Mouse (Mus musculus) B cell, adult 2 months (primary cell): ENCODE measurements around the gene Trim66.

Experiments used
- DNase-seq, 2 experiments: peaks; one replicate each; pipeline ENCODE4 v3.0.0; 2022

Trim66 gene

GRCm38 (mm10) chr7:109519936-109520335, 12.0 kb upstream of the Trim66 start:
- DNase-seq = peak in 1 of 2 experiments; percentile 15

- peak; percentile 99 for DNase-seq
These were observed 11.1 kb upstream of the Trim66 start, which contains the start of gene Rpl27a for GRCm38 (mm10) chr7:109518838-109519696. Gene Rpl27a (plus strand): TSS chr7:109519147.

- DNase-seq = peak in 1 of 2 experiments; percentile 14
These were observed 10.2 kb upstream of the Trim66 start for GRCm38 (mm10) chr7:109518036-109518681.

GRCm38 (mm10) chr7:109516500-109516899, 8.6 kb upstream of the Trim66 start:
- no peak for DNase-seq

GRCm38 (mm10) chr7:109511838-109512237, 3.9 kb upstream of the Trim66 start:
- DNase-seq = no peak

- no peak for DNase-seq
These were observed 2.9 kb upstream of the Trim66 start for GRCm38 (mm10) chr7:109510799-109511198.

- no peak for DNase-seq
These were observed 362 bp downstream of the Trim66 start for GRCm38 (mm10) chr7:109507572-109507971.

- DNase-seq = no peak
These were observed 815 bp downstream of the Trim66 start for GRCm38 (mm10) chr7:109507119-109507518.

- DNase-seq = no peak
These were observed 10.4 kb downstream of the Trim66 start for GRCm38 (mm10) chr7:109497507-109497906.

GRCm38 (mm10) chr7:109493319-109494316, 14.3 kb downstream of the Trim66 start:
- no peak for DNase-seq

- DNase-seq = no peak
These were observed 15.2 kb downstream of the Trim66 start for GRCm38 (mm10) chr7:109492616-109493318.

- no peak for DNase-seq
These were observed 23.7 kb downstream of the Trim66 start for GRCm38 (mm10) chr7:109484221-109484620.

GRCm38 (mm10) chr7:109480765-109481197, 27.2 kb downstream of the Trim66 start:
- DNase-seq = peak; percentile 5 to 7

- no peak for DNase-seq
These were observed 30.0 kb downstream of the Trim66 start for GRCm38 (mm10) chr7:109477926-109478325.

- DNase-seq = no peak
These were observed 37.2 kb downstream of the Trim66 start for GRCm38 (mm10) chr7:109470700-109471099.

- DNase-seq = no peak
These were observed 39.7 kb downstream of the Trim66 start for GRCm38 (mm10) chr7:109468262-109468701.

- no peak for DNase-seq
These were observed 40.3 kb downstream of the Trim66 start for GRCm38 (mm10) chr7:109467591-109467990.

- DNase-seq = no peak
These were observed 47.2 kb downstream of the Trim66 start for GRCm38 (mm10) chr7:109460698-109461097.

GRCm38 (mm10) chr7:109456563-109456962, 51.4 kb downstream of the Trim66 start:
- no peak for DNase-seq

GRCm38 (mm10) chr7:109455748-109456147, 52.2 kb downstream of the Trim66 start:
- DNase-seq = no peak

GRCm38 (mm10) chr7:109454856-109455255, 53.1 kb downstream of the Trim66 start:
- DNase-seq = no peak

GRCm38 (mm10) chr7:109448060-109448459, 59.9 kb downstream of the Trim66 start:
- DNase-seq = no peak
